Mouse (Mus musculus): ENCODE results near the gene Tfpt.

DNA sequence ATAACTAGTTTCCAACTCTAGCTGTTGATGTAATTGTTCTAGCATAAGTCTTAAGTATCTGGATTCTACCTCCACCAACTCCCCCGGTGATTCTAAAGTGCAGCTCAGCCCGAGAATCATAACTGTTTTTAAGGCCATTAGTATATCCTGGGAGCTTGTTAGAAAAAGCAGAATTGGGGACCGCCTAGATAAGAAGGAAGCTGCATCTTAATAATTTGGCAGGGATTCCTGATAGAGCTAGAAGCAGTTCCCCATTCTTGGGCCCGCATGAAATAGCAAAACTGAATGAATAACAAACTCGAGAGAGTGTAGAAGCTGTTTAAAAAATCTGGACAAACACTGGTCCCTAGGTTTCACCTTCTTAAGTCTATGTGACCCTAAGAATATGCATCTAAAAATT, 13.7 kb upstream of the Tfpt start:
- TF ChIP-seq CTCF (IDR thresholded peaks at IDR 0.05), result no peak
- TF ChIP-seq POLR2A (IDR thresholded peaks at IDR 0.05; ENCODE audit: insufficient read depth, low read depth, low read length), result no peak
- TF ChIP-seq EP300 (IDR thresholded peaks at IDR 0.05; ENCODE audit: insufficient read depth, low read depth, low read length), result no peak
